Mouse (Mus musculus) intestine, postnatal 0 days (tissue): Measurements from ENCODE around the gene Gpc6. TPM values are rescaled to one million over a fixed set of nuclear protein-coding genes. Genes with fewer than 3 reads are reported as not detected.

Experiments used
- ATAC-seq: fragments of 200-750 bp; cut with Nextera tagmentation; 2 replicates; pipeline ENCODE4 v1.8.0; 2017; ENCODE audit warnings: mild to moderate bottlenecking, moderate TSS enrichment, moderate library complexity
- H3K27ac ChIP-seq: fragments of 300-500 bp; sonication (generic); 2 replicates; pipeline ENCODE4 v1.5.1; 2014; ENCODE audit warnings: mild to moderate bottlenecking, low read depth, low read length, moderate library complexity
- H3K27me3 ChIP-seq: fragments of 300-500 bp; sonication (generic); replicated peaks from 2 replicates; pipeline ENCODE4 v1.6.1; 2014; ENCODE audit warnings: low read length, mixed read lengths; ENCODE audit not compliant: control insufficient read depth, insufficient read depth
- H3K36me3 ChIP-seq: fragments of 300-500 bp; sonication (generic); 2 replicates; pipeline ENCODE4 v1.6.1; 2014; ENCODE audit warnings: mild to moderate bottlenecking, moderate library complexity; ENCODE audit not compliant: control insufficient read depth, insufficient read depth
- H3K4me1 ChIP-seq: fragments of 300-500 bp; sonication (generic); replicated peaks from 2 replicates; pipeline ENCODE4 v1.6.1; 2014; ENCODE audit warnings: antibody characterized with exemption, low read length, mixed read lengths; ENCODE audit not compliant: control insufficient read depth, insufficient read depth
- H3K4me2 ChIP-seq: fragments of 300-500 bp; sonication (generic); replicated peaks from 2 replicates; pipeline ENCODE4 v1.6.1; 2014; ENCODE audit warnings: low read depth, mild to moderate bottlenecking, moderate library complexity
- H3K4me3 ChIP-seq: fragments of 300-500 bp; sonication (generic); 2 replicates; pipeline ENCODE4 v1.5.1; 2014; ENCODE audit warnings: low read depth, low read length
- H3K9ac ChIP-seq: fragments of 300-500 bp; sonication (generic); 2 replicates; pipeline ENCODE4 v1.6.1; 2014; ENCODE audit warnings: mild to moderate bottlenecking, low read depth, low read length
- H3K9me3 ChIP-seq: fragments of 300-500 bp; sonication (generic); 2 replicates; pipeline ENCODE4 v1.6.1; 2016; ENCODE audit warnings: mixed run types; ENCODE audit not compliant: control insufficient read depth
- CTCF ChIP-seq: sonication (generic); IDR thresholded peaks from 2 replicates; pipeline ENCODE4 v1.5.1; 2016; ENCODE audit warnings: low read depth, mild to moderate bottlenecking, control low read depth, antibody characterized with exemption, moderate library complexity
- WGBS: fragments of 180-500 bp; shearing (Covaris S2); extraction: QIAGEN DNeasy Blood & Tissue Kit; methylation state at CpG from one replicate; pipeline ENCODE4 v1.1.7; 2014; 5-methylcytosine and 5-hydroxymethylcytosine counted together
- polyA plus RNA-seq: library from polyadenylated mRNA; unstranded; fragments of >200 nt; fragmentation: Nextera tagmentation; extraction: Ambion mirVana; gene quantifications from 2 replicates; pipeline ENCODE4 v1.2.1, GENCODE M21; 2015

Gpc6 gene
- polyA plus RNA-seq, 1 experiment from 2014 or later, result 6.6 TPM

GRCm38 (mm10) chr14:117061527-117061926, 136.4 kb downstream of the Gpc6 start:
- no peaks in the 10 kb centered on the region for H3K9me3 ChIP-seq
- no peak for TF ChIP-seq CTCF
- ATAC-seq, result no peak
- no peaks in the 10 kb centered on the region for H3K4me1 ChIP-seq
- WGBS, result 93% methylated on average over 2 of the region's 2 CpGs
- H3K27me3 ChIP-seq, result no peaks in the 10 kb centered on the region
- no peak overlapping the region for H3K4me3 ChIP-seq
- no peak overlapping the region for H3K27ac ChIP-seq
- H3K4me2 ChIP-seq, result no peak overlapping the region
- no peaks in the 10 kb centered on the region for H3K36me3 ChIP-seq
- H3K9ac ChIP-seq, result no peak overlapping the region

GRCm38 (mm10) chr14:117068179-117068578, 143.1 kb downstream of the Gpc6 start:
- no peak for ATAC-seq
- WGBS, result 83% methylated on average over 5 of the region's 5 CpGs
- Histone ChIP-seq H3K36me3 (no peaks in the 10 kb centered on the region), H3K4me2 (no peak overlapping the region), H3K9me3 (no peaks in the 10 kb centered on the region), H3K4me1 (no peaks in the 10 kb centered on the region), H3K27ac (no peak overlapping the region), H3K27me3 (no peaks in the 10 kb centered on the region), H3K9ac (no peak overlapping the region), H3K4me3 (no peak overlapping the region)
- no peak for TF ChIP-seq CTCF

- Histone ChIP-seq H3K27me3 (no peaks in the 10 kb centered on the region), H3K9ac (no peak overlapping the region), H3K9me3 (no peaks in the 10 kb centered on the region), H3K4me2 (no peak overlapping the region), H3K4me3 (no peak overlapping the region), H3K36me3 (no peaks in the 10 kb centered on the region), H3K27ac (no peak overlapping the region), H3K4me1 (no peaks in the 10 kb centered on the region)
- 86% methylated on average over 4 of the region's 4 CpGs for WGBS
- TF ChIP-seq CTCF, result no peak
- ATAC-seq, result no peak
Observed at GRCm38 (mm10) chr14:117070470-117071085, 145.5 kb downstream of the Gpc6 start.

GRCm38 (mm10) chr14:117093586-117093985, 168.5 kb downstream of the Gpc6 start:
- WGBS, result 63% methylated on average over 4 of the region's 4 CpGs
- TF ChIP-seq CTCF, result no peak
- Histone ChIP-seq H3K27ac (no peak overlapping the region), H3K4me2 (no peak overlapping the region), H3K36me3 (no peaks in the 10 kb centered on the region), H3K27me3 (no peaks in the 10 kb centered on the region), H3K4me3 (no peak overlapping the region), H3K4me1 (no peaks in the 10 kb centered on the region), H3K9ac (no peak overlapping the region), H3K9me3 (no peaks in the 10 kb centered on the region)
- no peak for ATAC-seq

GRCm38 (mm10) chr14:117106900-117107299, 181.8 kb downstream of the Gpc6 start:
- TF ChIP-seq CTCF, result no peak
- Histone ChIP-seq H3K27me3 (no peaks in the 10 kb centered on the region), H3K36me3 (no peaks in the 10 kb centered on the region), H3K4me2 (no peak overlapping the region), H3K4me3 (no peak overlapping the region), H3K27ac (no peak overlapping the region), H3K4me1 (no peaks in the 10 kb centered on the region), H3K9me3 (no peaks in the 10 kb centered on the region), H3K9ac (no peak overlapping the region)
- ATAC-seq, result no peak
- 78% methylated on average over 4 of the region's 4 CpGs for WGBS

GRCm38 (mm10) chr14:117113153-117113552, 188.0 kb downstream of the Gpc6 start:
- Histone ChIP-seq H3K9ac (no peak overlapping the region), H3K4me2 (no peak overlapping the region), H3K36me3 (no peaks in the 10 kb centered on the region), H3K9me3 (no peaks in the 10 kb centered on the region), H3K4me1 (no peaks in the 10 kb centered on the region), H3K4me3 (no peak overlapping the region), H3K27ac (no peak overlapping the region), H3K27me3 (no peaks in the 10 kb centered on the region)
- ATAC-seq, result no peak
- WGBS, result 82% methylated on average over 3 of the region's 3 CpGs
- TF ChIP-seq CTCF, result no peak

- ATAC-seq, result no peak
- Histone ChIP-seq H3K4me3 (no peak overlapping the region), H3K27me3 (no peaks in the 10 kb centered on the region), H3K4me1 (no peaks in the 10 kb centered on the region), H3K27ac (no peak overlapping the region), H3K9me3 (no peaks in the 10 kb centered on the region), H3K36me3 (no peaks in the 10 kb centered on the region), H3K4me2 (no peak overlapping the region), H3K9ac (no peak overlapping the region)
- 66% methylated on average over 1 of the region's 1 CpGs for WGBS
- no peak for TF ChIP-seq CTCF
Observed at GRCm38 (mm10) chr14:117122036-117122435, 196.9 kb downstream of the Gpc6 start.
